Mouse (Mus musculus) ES-E14 (cell line): ENCODE data around the gene Alkbh1.
A peak's percentile ranks its signal among the peaks of the same experiment; 100 is the strongest.

Experiments
- CHD2 ChIP-seq: IDR thresholded peaks from 2 replicates; pipeline ENCODE4 v1.6.1; 2014; ENCODE audit warnings: mild to moderate bottlenecking, low read depth, low read length, inconsistent platforms
- HCFC1 ChIP-seq: IDR thresholded peaks from 2 replicates; pipeline ENCODE4 v1.6.1; 2012; ENCODE audit warnings: low read length, inconsistent platforms, borderline replicate concordance; ENCODE audit not compliant: insufficient read depth
- MAFK ChIP-seq: IDR thresholded peaks from 2 replicates; pipeline ENCODE4 v1.6.1; 2014; ENCODE audit warnings: mild to moderate bottlenecking, low read depth, low read length, inconsistent platforms; ENCODE audit not compliant: insufficient read depth
- ZC3H11A ChIP-seq: IDR thresholded peaks from 2 replicates; pipeline ENCODE4 v1.6.1; 2012; ENCODE audit warnings: low read depth, mild to moderate bottlenecking, inconsistent platforms, low read length, borderline replicate concordance
- ZNF384 ChIP-seq: IDR thresholded peaks from 2 replicates; pipeline ENCODE4 v1.6.1; 2012; ENCODE audit warnings: low read depth, low read length, inconsistent platforms

GRCm38 (mm10) chr12:87471964-87472786 lies 28.4 kb upstream of the Alkbh1 start, which contains the start of gene Snw1:
- no peak for TF ChIP-seq MAFK
- TF ChIP-seq CHD2: peak; percentile 54; the same call in 1 of the 2 replicates
- TF ChIP-seq ZC3H11A: peak; percentile 9; the same call in 1 of the 2 replicates
- peak; percentile 100 for TF ChIP-seq HCFC1
- TF ChIP-seq ZNF384: no peak
